Mouse (Mus musculus): ENCODE measurements around the gene Trmt10b. TPM values are rescaled to one million over a fixed set of nuclear protein-coding genes. Genes with fewer than 3 reads are reported as not detected.

Trmt10b gene
- total and polyA plus RNA-seq, 3 experiments: 9.9 to 19.7 TPM; not detected in 1

GRCm38 (mm10) chr4:45279292-45279691, 17.6 kb upstream of the Trmt10b start:
- Histone ChIP-seq H3K27me3 (ENCODE audit: control insufficient read depth in 1 of 2, insufficient read depth in 2 of 2, low read length in 2 of 2) (no peaks in the 10 kb centered on the region), H3K79me2 (ENCODE audit: control insufficient read depth, insufficient read depth, low read length, poor library complexity) (no peaks in the 10 kb centered on the region), H3K9ac (ENCODE audit: control insufficient read depth, low read depth, low read length, poor library complexity, severe bottlenecking) (no peak overlapping the region), H3K36me3 (ENCODE audit: control insufficient read depth in 1 of 2, insufficient read depth in 2 of 2, low read length in 2 of 2) (no peaks in the 10 kb centered on the region), H3K9me3 (replicated peaks; ENCODE audit: insufficient read depth, low read length) (no peaks in the 10 kb centered on the region), H3K27ac (ENCODE audit: control insufficient read depth, low read depth, low read length) (no peak overlapping the region), H3K4me3 (ENCODE audit: control insufficient read depth in 1 of 2, insufficient read depth in 1 of 2, low read depth in 2 of 2, low read length in 2 of 2) (no peak overlapping the region), H3K4me1 (ENCODE audit: control insufficient read depth in 1 of 2, insufficient read depth in 2 of 2, low read length in 2 of 2) (no peaks in the 10 kb centered on the region)
- no peak for DNase-seq (ENCODE audit: low read depth, low spot score)
- no peak for TF ChIP-seq BHLHE40 (IDR thresholded peaks at IDR 0.05; ENCODE audit: borderline replicate concordance, low read depth, low read length)
- TF ChIP-seq UBTF (IDR thresholded peaks at IDR 0.05; ENCODE audit: borderline replicate concordance, insufficient read depth, low read depth, low read length): no peak
- no peak for TF ChIP-seq TBP (IDR thresholded peaks at IDR 0.05; ENCODE audit: low read depth, low read length)
- TF ChIP-seq ZC3H11A (IDR thresholded peaks at IDR 0.05; ENCODE audit: low read depth, low read length): no peak
- no peak for TF ChIP-seq CHD1 (IDR thresholded peaks at IDR 0.05; ENCODE audit: low read depth, low read length)
- no peak for TF ChIP-seq RCOR1 (IDR thresholded peaks at IDR 0.05; ENCODE audit: low read depth, low read length)
- no peak for TF ChIP-seq ELF1 (IDR thresholded peaks at IDR 0.05; ENCODE audit: low read depth, low read length)
- no peak for TF ChIP-seq ETS1 (IDR thresholded peaks at IDR 0.05; ENCODE audit: low read depth, low read length)
- no peak for TF ChIP-seq TAL1 (IDR thresholded peaks at IDR 0.05; ENCODE audit: low read length)
- TF ChIP-seq USF2 (IDR thresholded peaks at IDR 0.05; ENCODE audit: borderline replicate concordance in 1 of 2, insufficient read depth in 1 of 2, low read depth in 1 of 2, low read length in 2 of 2): no peak

- Histone ChIP-seq H3K27ac (ENCODE audit: control insufficient read depth, low read depth, low read length) (no peak overlapping the region), H3K9ac (ENCODE audit: control insufficient read depth, low read depth, low read length, poor library complexity, severe bottlenecking) (no peak overlapping the region), H3K36me3 (ENCODE audit: control insufficient read depth in 1 of 2, insufficient read depth in 2 of 2, low read length in 2 of 2) (no peaks in the 10 kb centered on the region), H3K4me3 (ENCODE audit: control insufficient read depth in 1 of 2, insufficient read depth in 1 of 2, low read depth in 2 of 2, low read length in 2 of 2) (no peak overlapping the region), H3K4me1 (ENCODE audit: control insufficient read depth in 1 of 2, insufficient read depth in 2 of 2, low read length in 2 of 2) (no peaks in the 10 kb centered on the region), H3K79me2 (ENCODE audit: control insufficient read depth, insufficient read depth, low read length, poor library complexity) (no peaks in the 10 kb centered on the region), H3K27me3 (ENCODE audit: control insufficient read depth in 1 of 2, insufficient read depth in 2 of 2, low read length in 2 of 2) (no peaks in the 10 kb centered on the region), H3K9me3 (replicated peaks; ENCODE audit: insufficient read depth, low read length) (no peaks in the 10 kb centered on the region)
- DNase-seq (ENCODE audit: low read depth, low spot score): peak; percentile 68
- TF ChIP-seq TCF12 (IDR thresholded peaks at IDR 0.05; ENCODE audit: low read depth, low read length) (no peak), CHD1 (IDR thresholded peaks at IDR 0.05; ENCODE audit: low read depth, low read length) (no peak), MAFK (IDR thresholded peaks at IDR 0.05; ENCODE audit: borderline replicate concordance, low read depth, low read length) (no peak), HCFC1 (IDR thresholded peaks at IDR 0.05; ENCODE audit: low read depth, low read length) (no peak), MEF2A (IDR thresholded peaks at IDR 0.05; ENCODE audit: extremely low read depth, insufficient replicate concordance, low read depth, low read length, poor library complexity, severe bottlenecking) (no peak), NRF1 (IDR thresholded peaks at IDR 0.05; ENCODE audit: insufficient read depth, low read depth, low read length, poor library complexity, severe bottlenecking) (no peak), NELFE (IDR thresholded peaks at IDR 0.05; ENCODE audit: low read depth, low read length) (no peak), ZC3H11A (IDR thresholded peaks at IDR 0.05; ENCODE audit: low read depth, low read length) (peak; percentile 92), MYC (IDR thresholded peaks at IDR 0.05; ENCODE audit: low read depth, low read length) (no peak), BHLHE40 (IDR thresholded peaks at IDR 0.05; ENCODE audit: borderline replicate concordance, low read depth, low read length) (no peak), SIN3A (IDR thresholded peaks at IDR 0.05; ENCODE audit: low read length) (0 out of 2 replicates have a peak, but pooled peaks have one; percentile 22), MAX (IDR thresholded peaks at IDR 0.05; ENCODE audit: low read length) (no peak), ELF1 (IDR thresholded peaks at IDR 0.05; ENCODE audit: low read depth, low read length) (no peak), CTCF (IDR thresholded peaks at IDR 0.05 in 2 of 3, conservative IDR thresholded peaks at IDR 0.05 in 1 of 3; ENCODE audit: control insufficient read depth in 1 of 3, insufficient read depth in 1 of 3, low read depth in 2 of 3, low read length in 3 of 3, poor library complexity in 1 of 3, severe bottlenecking in 1 of 3) (peak; percentile 84 to 98 (median 86)), CHD2 (IDR thresholded peaks at IDR 0.05; ENCODE audit: low read length) (no peak), JUND (IDR thresholded peaks at IDR 0.05; ENCODE audit: low read depth, low read length) (no peak), USF2 (IDR thresholded peaks at IDR 0.05; ENCODE audit: borderline replicate concordance in 1 of 2, insufficient read depth in 1 of 2, low read depth in 1 of 2, low read length in 2 of 2) (no peak), SMC3 (IDR thresholded peaks at IDR 0.05; ENCODE audit: low read depth, low read length) (peak; percentile 98), POLR2AphosphoS5 (IDR thresholded peaks at IDR 0.05; ENCODE audit: borderline replicate concordance, low read depth, low read length) (no peak), RAD21 (IDR thresholded peaks at IDR 0.05; ENCODE audit: low read depth, low read length) (peak; percentile 93), TBP (IDR thresholded peaks at IDR 0.05; ENCODE audit: low read depth, low read length) (no peak), E2F4 (IDR thresholded peaks at IDR 0.05; ENCODE audit: borderline replicate concordance, low read depth, low read length) (no peak)
These were observed 16.9 kb upstream of the Trmt10b start for GRCm38 (mm10) chr4:45279981-45280548.

Data from MEL (cell line).